Mouse (Mus musculus) megakaryocyte, embryonic 14.5 days (primary cell): Measurements from ENCODE around the gene Slc7a5.

ENCODE experiments used
- FLI1 ChIP-seq: IDR thresholded peaks from 2 replicates; pipeline ENCODE4 v1.6.1; 2012; ENCODE audit warnings: low read length, inconsistent platforms, mixed read lengths
- GATA1 ChIP-seq: IDR thresholded peaks from 3 replicates; pipeline ENCODE4 v1.6.1; 2012; ENCODE audit warnings: mixed read lengths, low read length, inconsistent platforms, borderline replicate concordance

DNA sequence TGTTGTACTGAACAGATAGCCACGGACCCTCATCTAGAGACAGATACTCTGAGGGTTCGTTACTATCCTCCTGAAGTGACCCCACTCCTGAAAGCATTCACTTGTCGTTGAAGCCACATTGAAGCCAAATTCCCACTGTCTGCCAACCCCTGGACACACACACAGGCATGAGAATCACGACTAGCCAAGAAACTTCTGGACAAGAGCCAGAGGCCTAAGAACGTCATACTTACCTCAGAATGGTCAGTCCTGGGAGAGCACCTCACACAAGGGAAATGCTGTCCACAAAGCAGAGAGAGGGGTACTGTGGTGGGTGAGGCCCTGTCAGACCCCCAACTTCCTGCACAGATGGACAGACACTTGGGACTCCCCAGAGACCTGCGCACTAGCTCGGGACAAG lies 11.6 kb downstream of the Slc7a5 start:
- TF ChIP-seq GATA1 (no peak), FLI1 (no peak)
